Mouse (Mus musculus): ENCODE measurements at regions not wholly inside any gene's neighbourhood (a gene's known extent, or its start where the extent isn't known, plus 50 kb on each side); places are given as distances from the start of the nearest gene placed in this dataset.

GRCm38 (mm10) chr1:44892378-44892777 lies 341.1 kb downstream of the Gulp1 start:
- TF ChIP-seq CTCF (IDR thresholded peaks at IDR 0.05; ENCODE audit: control insufficient read depth, insufficient read depth, insufficient read length) (no peak), FOSL1 (IDR thresholded peaks at IDR 0.05; ENCODE audit: insufficient read depth, low read length, poor library complexity, severe bottlenecking) (no peak), MYOG (IDR thresholded peaks at IDR 0.05; ENCODE audit: control insufficient read depth, extremely low read depth, insufficient read length) (no peak), MYOD1 (IDR thresholded peaks at IDR 0.05; ENCODE audit: control insufficient read depth, insufficient read length, low read depth) (no peak), MAX (IDR thresholded peaks at IDR 0.05) (no peak)

Data from C2C12 (cell line).